Mouse (Mus musculus): ENCODE data around the gene Svop.

DNA sequence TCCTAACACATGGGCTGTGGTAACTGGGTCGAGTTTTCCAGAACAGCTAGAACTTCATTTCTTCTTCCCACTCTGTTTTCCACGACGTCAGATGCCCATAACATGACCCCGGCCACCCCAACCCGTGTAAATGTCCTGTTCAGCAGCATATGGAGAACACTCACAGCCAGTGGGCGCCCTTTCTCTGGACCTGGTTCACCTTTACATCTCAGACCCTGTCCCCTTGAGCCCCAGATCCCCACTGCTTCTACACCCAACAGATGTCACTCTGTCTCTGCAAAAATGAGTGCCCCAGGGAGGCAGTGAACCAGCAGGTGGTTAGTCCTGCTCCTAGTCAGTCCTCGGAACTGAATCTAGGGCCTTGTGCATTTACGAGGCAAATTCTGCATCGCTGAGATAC is 23.4 kb downstream of the Svop start:
- TF ChIP-seq GATA1 (IDR thresholded peaks at IDR 0.05; ENCODE audit: low read length) (no peak), TAL1 (IDR thresholded peaks at IDR 0.05; ENCODE audit: low read length) (no peak)

Measured in erythroblast, embryonic 14.5 days (primary cell).